Mouse (Mus musculus) kidney, embryonic 15.5 days (tissue): ENCODE measurements around the gene Gm4884. TPM values are rescaled to one million over a fixed set of nuclear protein-coding genes. Genes with fewer than 3 reads are reported as not detected.
"Not testable (repeated sequence)": the region's sequence is repeated elsewhere in the genome, so short reads cannot be mapped to it uniquely, and the experiment has no call there.

Source experiments
- ATAC-seq: fragments of 200-750 bp; cut with Nextera tagmentation; replicated peaks from 2 replicates; pipeline ENCODE4 v1.8.0; 2017; ENCODE audit warnings: moderate TSS enrichment; ENCODE audit not compliant: low FRiP score
- H3K27ac ChIP-seq: fragments of 300-500 bp; sonication (generic); 2 replicates; pipeline ENCODE4 v1.5.1; 2015; ENCODE audit warnings: mild to moderate bottlenecking, inconsistent platforms
- H3K27me3 ChIP-seq: fragments of 300-500 bp; sonication (generic); 2 replicates; pipeline ENCODE4 v1.6.1; 2015; ENCODE audit warnings: inconsistent platforms
- H3K36me3 ChIP-seq: fragments of 300-500 bp; sonication (generic); 2 replicates; pipeline ENCODE4 v1.6.1; 2015; ENCODE audit warnings: inconsistent platforms
- H3K4me1 ChIP-seq: fragments of 300-500 bp; sonication (generic); 2 replicates; pipeline ENCODE4 v1.6.1; 2015; ENCODE audit warnings: inconsistent platforms
- H3K4me2 ChIP-seq: fragments of 300-500 bp; sonication (generic); 2 replicates; pipeline ENCODE4 v1.6.1; 2015; ENCODE audit warnings: moderate library complexity, mild to moderate bottlenecking, inconsistent platforms
- H3K4me3 ChIP-seq: fragments of 300-500 bp; sonication (generic); replicated peaks from 2 replicates; pipeline ENCODE4 v1.5.1; 2015; ENCODE audit warnings: mild to moderate bottlenecking, inconsistent platforms
- H3K9ac ChIP-seq: fragments of 300-500 bp; sonication (generic); 2 replicates; pipeline ENCODE4 v1.6.1; 2015; ENCODE audit warnings: mild to moderate bottlenecking, inconsistent platforms
- H3K9me3 ChIP-seq: fragments of 300-500 bp; sonication (generic); replicated peaks from 2 replicates; pipeline ENCODE4 v1.6.1; 2016; ENCODE audit warnings: inconsistent platforms
- WGBS: fragments of 180-500 bp; shearing (Covaris S2); methylation state at CpG from one replicate; pipeline ENCODE4 v1.1.7; 2015; ENCODE audit warnings: mixed read lengths; 5-methylcytosine and 5-hydroxymethylcytosine counted together
- polyA plus RNA-seq: library from polyadenylated mRNA; unstranded; fragments of >200 nt; fragmentation: Nextera tagmentation; extraction: Ambion mirVana; gene quantifications from 2 replicates; pipeline ENCODE4 v1.2.1, GENCODE M21; 2015

Gene Gm4884
- not detected in 2 replicates for polyA plus RNA-seq

- WGBS = 81% methylated on average over 1 of the region's 1 CpGs
- H3K27me3 ChIP-seq, H3K4me2 ChIP-seq, H3K9me3 ChIP-seq, ATAC-seq, H3K27ac ChIP-seq, H3K4me1 ChIP-seq, H3K4me3 ChIP-seq, H3K9ac ChIP-seq, H3K36me3 ChIP-seq: not testable (repeated sequence)
Observed at GRCm38 (mm10) chr7:41032419-41032818, at the start of gene Gm4884. Gm4884 (plus strand) TSS chr7:41032719.

- H3K4me2 ChIP-seq = no peak within 1 kb of the TSS
- H3K4me3 ChIP-seq = no peak within 1 kb of the TSS
- H3K27ac ChIP-seq = no peak within 1 kb of the TSS
- H3K36me3 ChIP-seq = no peaks in the 10 kb centered on the region
- no peak for ATAC-seq
- no peaks in the 10 kb centered on the region for H3K27me3 ChIP-seq
- H3K4me1 ChIP-seq = no peaks in the 10 kb centered on the region
- no peaks in the 10 kb centered on the region for H3K9me3 ChIP-seq
- H3K9ac ChIP-seq = no peak within 1 kb of the TSS
- WGBS = 92% methylated on average over 1 of the region's 1 CpGs
Observed at GRCm38 (mm10) chr7:40987243-40987642, 45.3 kb upstream of the Gm4884 start, which contains the start of gene 4930433I11Rik. 4930433I11Rik (plus strand) TSS chr7:40987543.

- not testable (repeated sequence) for H3K4me1 ChIP-seq, H3K9ac ChIP-seq, H3K4me3 ChIP-seq, H3K27ac ChIP-seq, H3K9me3 ChIP-seq, ATAC-seq, H3K4me2 ChIP-seq, H3K36me3 ChIP-seq, H3K27me3 ChIP-seq
- 70% methylated on average over 3 of the region's 3 CpGs for WGBS
Observed at GRCm38 (mm10) chr7:41044058-41044457, 11.5 kb downstream of the Gm4884 start.

Other genes starting within 250 kb of the Gm4884 start
- gene Vstm2b, start 134.4 kb upstream of the Gm4884 start, polyA plus RNA-seq = 5.8 and 7.8 TPM in 2 replicates
- gene 4930433I11Rik, start 45.2 kb upstream of the Gm4884 start, polyA plus RNA-seq = not detected in 2 replicates
- not detected in 2 replicates for gene Gm5592, start 121.1 kb downstream of the Gm4884 start, polyA plus RNA-seq